Mouse (Mus musculus): ENCODE data around the gene Pcca. TPM values are rescaled to one million over a fixed set of nuclear protein-coding genes. Genes with fewer than 3 reads are reported as not detected.
A peak's percentile ranks its signal among the peaks of the same experiment; 100 is the strongest.
"Not testable (repeated sequence)": the region's sequence is repeated elsewhere in the genome, so short reads cannot be mapped to it uniquely, and the experiment has no call there.

Gene Pcca
- total RNA-seq, 1 experiment from 2014 or later, result 118 TPM

GRCm38 (mm10) chr14:122552761-122553445, 18.8 kb downstream of the Pcca start:
- no peak for ATAC-seq (replicated peaks; ENCODE audit: low read depth, poor library complexity, severe bottlenecking)

- ATAC-seq (replicated peaks; ENCODE audit: low read depth, poor library complexity, severe bottlenecking), result peak; percentile 98
These were observed 23.2 kb downstream of the Pcca start for GRCm38 (mm10) chr14:122557353-122557752.

- ATAC-seq (replicated peaks; ENCODE audit: low read depth, poor library complexity, severe bottlenecking), result not testable (repeated sequence)
These were observed 26.8 kb downstream of the Pcca start for GRCm38 (mm10) chr14:122560893-122561452.

- no peak for ATAC-seq (replicated peaks; ENCODE audit: low read depth, poor library complexity, severe bottlenecking)
These were observed 36.7 kb downstream of the Pcca start for GRCm38 (mm10) chr14:122570862-122571261.

- ATAC-seq (replicated peaks; ENCODE audit: low read depth, poor library complexity, severe bottlenecking), result no peak
These were observed 40.1 kb downstream of the Pcca start for GRCm38 (mm10) chr14:122574064-122574751.

GRCm38 (mm10) chr14:122577816-122578215, 43.7 kb downstream of the Pcca start:
- ATAC-seq (replicated peaks; ENCODE audit: low read depth, poor library complexity, severe bottlenecking), result no peak

GRCm38 (mm10) chr14:122582057-122582456, 47.9 kb downstream of the Pcca start:
- ATAC-seq (replicated peaks; ENCODE audit: low read depth, poor library complexity, severe bottlenecking), result no peak

GRCm38 (mm10) chr14:122582491-122583077, 48.5 kb downstream of the Pcca start:
- no peak for ATAC-seq (replicated peaks; ENCODE audit: low read depth, poor library complexity, severe bottlenecking)

- ATAC-seq (replicated peaks; ENCODE audit: low read depth, poor library complexity, severe bottlenecking), result not testable (repeated sequence)
These were observed 50.0 kb downstream of the Pcca start for GRCm38 (mm10) chr14:122584087-122584486.

GRCm38 (mm10) chr14:122586942-122587341, 52.8 kb downstream of the Pcca start:
- no peak for ATAC-seq (replicated peaks; ENCODE audit: low read depth, poor library complexity, severe bottlenecking)

GRCm38 (mm10) chr14:122597534-122597933, 63.4 kb downstream of the Pcca start:
- ATAC-seq (replicated peaks; ENCODE audit: low read depth, poor library complexity, severe bottlenecking), result no peak

- ATAC-seq (replicated peaks; ENCODE audit: low read depth, poor library complexity, severe bottlenecking), result no peak
These were observed 64.7 kb downstream of the Pcca start for GRCm38 (mm10) chr14:122598802-122599201.

- no peak for ATAC-seq (replicated peaks; ENCODE audit: low read depth, poor library complexity, severe bottlenecking)
These were observed 65.7 kb downstream of the Pcca start for GRCm38 (mm10) chr14:122599839-122600238.

GRCm38 (mm10) chr14:122602701-122603100, 68.6 kb downstream of the Pcca start:
- ATAC-seq (replicated peaks; ENCODE audit: low read depth, poor library complexity, severe bottlenecking), result no peak

- no peak for ATAC-seq (replicated peaks; ENCODE audit: low read depth, poor library complexity, severe bottlenecking)
These were observed 72.4 kb downstream of the Pcca start for GRCm38 (mm10) chr14:122606499-122606898.

GRCm38 (mm10) chr14:122607456-122607855, 73.3 kb downstream of the Pcca start:
- ATAC-seq (replicated peaks; ENCODE audit: low read depth, poor library complexity, severe bottlenecking), result no peak

- ATAC-seq (replicated peaks; ENCODE audit: low read depth, poor library complexity, severe bottlenecking), result no peak
These were observed 74.2 kb downstream of the Pcca start for GRCm38 (mm10) chr14:122608323-122608722.

GRCm38 (mm10) chr14:122611035-122611434, 76.9 kb downstream of the Pcca start:
- ATAC-seq (replicated peaks; ENCODE audit: low read depth, poor library complexity, severe bottlenecking), result no peak

- no peak for ATAC-seq (replicated peaks; ENCODE audit: low read depth, poor library complexity, severe bottlenecking)
These were observed 78.2 kb downstream of the Pcca start for GRCm38 (mm10) chr14:122612317-122612716.

- ATAC-seq (replicated peaks; ENCODE audit: low read depth, poor library complexity, severe bottlenecking), result no peak
These were observed 83.5 kb downstream of the Pcca start for GRCm38 (mm10) chr14:122617656-122618055.

- ATAC-seq (replicated peaks; ENCODE audit: low read depth, poor library complexity, severe bottlenecking), result no peak
These were observed 99.3 kb downstream of the Pcca start for GRCm38 (mm10) chr14:122633416-122633815.
